Mouse (Mus musculus) kidney, adult 2 months (tissue): Measurements from ENCODE around the gene Hipk2. TPM values are rescaled to one million over a fixed set of nuclear protein-coding genes. Genes with fewer than 3 reads are reported as not detected.

Experiments
- DNase-seq: peaks from one replicate; pipeline ENCODE4 v3.0.0; 2021
- H3K27ac ChIP-seq: fragments of 200-500 bp; 2 replicates; pipeline ENCODE4 v1.5.1; 2012; ENCODE audit warnings: low read depth, low read length, control low read depth, inconsistent platforms; ENCODE audit not compliant: insufficient read depth
- H3K27me3 ChIP-seq: fragments of 200-500 bp; replicated peaks from 2 replicates; pipeline ENCODE4 v1.6.1; 2012; ENCODE audit warnings: mild to moderate bottlenecking, moderate library complexity, low read length, inconsistent platforms; ENCODE audit not compliant: control insufficient read depth, insufficient read depth
- H3K36me3 ChIP-seq: fragments of 200-500 bp; 2 replicates; pipeline ENCODE4 v1.6.1; 2012; ENCODE audit warnings: mild to moderate bottlenecking, moderate library complexity, low read length, inconsistent platforms; ENCODE audit not compliant: control insufficient read depth, insufficient read depth
- H3K4me1 ChIP-seq: fragments of 200-500 bp; 2 replicates; pipeline ENCODE4 v1.6.1; 2011; ENCODE audit warnings: low read length; ENCODE audit not compliant: control insufficient read depth, insufficient read depth
- H3K4me3 ChIP-seq: fragments of 200-500 bp; 2 replicates; pipeline ENCODE4 v1.5.1; 2011; ENCODE audit warnings: mild to moderate bottlenecking, low read depth, low read length, control low read depth; ENCODE audit not compliant: insufficient read depth
- CTCF ChIP-seq: fragments of 200-500 bp; conservative IDR thresholded peaks from 2 replicates; pipeline ENCODE4 v1.5.1; 2011; ENCODE audit warnings: low read depth, mild to moderate bottlenecking, control low read depth, low read length, moderate library complexity, mixed read lengths; ENCODE audit not compliant: insufficient read depth, insufficient read length
- POLR2A ChIP-seq: fragments of 200-500 bp; IDR thresholded peaks from one replicate; pipeline ENCODE4 v1.6.1; 2011; ENCODE audit warnings: low read depth, low read length, control low read depth
- WGBS: fragments of 180-500 bp; shearing (Covaris S2); methylation state at CpG from one replicate; pipeline ENCODE4 v1.1.7; 2018; 5-methylcytosine and 5-hydroxymethylcytosine counted together
- polyA plus RNA-seq: library from polyadenylated mRNA; depleted of rRNA; stranded (reverse); fragments of >200 nt; gene quantifications from 2 replicates; pipeline ENCODE4 v1.2.3, GENCODE M21; 2012

Hipk2 gene
- polyA plus RNA-seq, 1 experiment = 46.4 TPM

DNA sequence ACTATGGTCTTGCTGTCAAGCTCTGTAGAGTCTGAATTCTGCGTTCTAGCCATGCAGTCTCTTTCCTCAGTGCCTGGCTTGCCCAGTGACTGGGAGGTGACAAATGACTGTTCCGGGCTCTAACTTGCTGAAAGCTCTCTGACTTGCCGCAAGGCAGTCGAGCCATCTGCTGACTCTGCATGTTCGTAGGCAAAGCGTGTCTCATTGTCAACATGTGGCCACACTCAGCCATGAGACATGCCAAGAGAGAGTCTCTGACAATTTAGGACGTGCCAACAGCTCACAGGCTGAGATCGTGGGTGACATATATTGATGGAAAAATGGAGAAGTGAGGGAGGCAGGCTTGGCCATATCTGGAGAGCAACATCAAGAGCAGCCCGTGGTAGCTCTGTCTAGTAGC, 36.9 kb upstream of the Hipk2 start:
- no peak overlapping the region for H3K27ac ChIP-seq
- peaks cover 8% of the 10 kb centered on the region for H3K4me1 ChIP-seq
- H3K36me3 ChIP-seq = no peaks in the 10 kb centered on the region
- DNase-seq = no peak
- no peak overlapping the region for H3K4me3 ChIP-seq
- H3K27me3 ChIP-seq = no peaks in the 10 kb centered on the region
- 86% methylated on average over 9 of the region's 9 CpGs for WGBS
- TF ChIP-seq POLR2A = no peak
- no peak for TF ChIP-seq CTCF

DNA sequence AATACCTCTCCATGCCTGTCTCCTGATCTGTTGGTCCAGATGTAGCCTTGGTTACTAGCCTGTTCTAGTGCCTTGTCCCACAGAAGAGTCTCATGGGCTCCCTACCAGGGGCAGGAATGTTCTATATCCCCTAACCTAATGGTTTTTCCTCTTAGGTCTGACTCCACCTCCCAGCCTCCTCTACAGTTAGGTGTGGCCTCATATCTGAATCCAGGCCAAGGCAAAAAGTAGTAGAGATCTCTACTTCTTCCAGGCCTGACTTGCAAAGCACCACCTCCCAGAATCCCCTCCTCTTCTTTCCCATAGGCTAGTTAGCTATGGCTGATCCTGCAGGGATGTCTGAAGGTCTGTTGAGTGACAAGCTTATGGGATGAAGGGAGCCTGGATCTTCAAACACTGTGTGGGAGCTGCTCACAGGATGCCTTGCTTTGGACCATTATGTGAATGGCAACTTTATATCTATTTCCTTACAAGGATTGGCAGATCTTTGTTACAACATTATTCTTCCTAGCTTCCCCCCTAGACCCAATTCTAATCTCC, 36.2 kb upstream of the Hipk2 start:
- H3K27ac ChIP-seq = no peak overlapping the region
- H3K4me3 ChIP-seq = no peak overlapping the region
- no peaks in the 10 kb centered on the region for H3K36me3 ChIP-seq
- DNase-seq = no peak
- H3K27me3 ChIP-seq = no peaks in the 10 kb centered on the region
- H3K4me1 ChIP-seq = peaks cover 2% of the 10 kb centered on the region; the same call in 1 of the 2 replicates
- TF ChIP-seq POLR2A = no peak
- no peak for TF ChIP-seq CTCF

DNA sequence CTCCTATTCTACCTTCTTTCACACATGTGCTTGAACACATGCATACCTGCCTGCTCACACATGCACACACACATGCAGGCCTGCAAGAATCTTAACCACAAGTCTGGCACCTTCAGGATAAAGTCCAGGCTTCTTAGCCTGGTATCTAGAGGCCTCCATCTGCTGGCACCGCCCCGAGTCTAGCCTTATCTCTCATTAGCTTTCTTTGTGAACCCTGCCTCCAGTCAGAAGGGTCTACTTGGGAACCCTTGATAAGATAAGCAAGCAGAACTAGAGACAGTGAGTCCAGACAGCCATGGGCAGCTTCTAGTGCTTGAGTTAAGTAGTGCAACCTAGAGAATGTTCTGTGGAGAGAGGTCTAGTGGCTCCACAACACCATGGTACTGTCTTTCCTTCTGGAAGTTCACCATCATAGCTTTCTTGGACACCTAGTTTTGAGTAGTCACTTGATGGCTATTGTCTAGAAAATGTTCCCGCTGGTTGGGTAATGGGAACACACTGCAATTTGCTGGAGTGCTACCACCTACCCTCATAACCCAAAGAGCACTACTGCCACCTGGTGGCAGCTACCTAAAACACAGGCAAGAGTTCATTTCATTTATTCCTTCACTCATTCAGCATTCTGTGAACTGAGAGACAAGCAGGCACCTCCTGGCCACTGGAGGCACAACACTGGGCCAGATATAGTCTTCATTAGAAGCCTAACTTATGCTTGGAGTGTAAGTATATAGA, 35.0 kb upstream of the Hipk2 start:
- Histone ChIP-seq H3K36me3 (no peaks in the 10 kb centered on the region), H3K27me3 (no peaks in the 10 kb centered on the region), H3K27ac (no peak overlapping the region), H3K4me1 (no peaks in the 10 kb centered on the region), H3K4me3 (no peak overlapping the region)
- 68% methylated on average over 3 of the region's 3 CpGs for WGBS
- DNase-seq = peak; percentile 85
- TF ChIP-seq CTCF = peak; percentile 94
- no peak for TF ChIP-seq POLR2A

DNA sequence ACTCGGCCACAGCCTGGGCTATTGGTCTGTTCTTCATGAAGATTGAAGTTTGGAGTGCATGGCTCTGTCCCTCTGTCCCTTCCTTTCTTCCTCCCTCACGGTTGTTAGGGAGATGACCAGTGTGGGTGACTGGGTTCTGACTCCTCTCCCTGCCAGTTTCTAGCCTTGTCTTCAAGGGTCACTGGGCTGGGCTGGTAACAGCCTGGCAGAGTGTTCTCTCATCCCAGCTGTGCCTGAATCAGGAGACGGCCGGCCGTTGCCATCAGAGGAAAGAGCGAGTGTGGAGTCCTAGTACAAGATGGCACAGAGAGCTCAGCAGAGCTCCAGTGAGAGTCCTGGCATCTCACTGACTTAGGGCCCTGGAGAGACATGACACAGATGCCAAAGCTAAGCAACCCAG, 32.4 kb upstream of the Hipk2 start:
- no peaks in the 10 kb centered on the region for H3K4me1 ChIP-seq
- DNase-seq = peak; percentile 58
- H3K27me3 ChIP-seq = no peaks in the 10 kb centered on the region
- H3K27ac ChIP-seq = no peak overlapping the region
- no peaks in the 10 kb centered on the region for H3K36me3 ChIP-seq
- no peak overlapping the region for H3K4me3 ChIP-seq
- WGBS = 63% methylated on average over 6 of the region's 6 CpGs
- TF ChIP-seq POLR2A = no peak
- no peak for TF ChIP-seq CTCF

DNA sequence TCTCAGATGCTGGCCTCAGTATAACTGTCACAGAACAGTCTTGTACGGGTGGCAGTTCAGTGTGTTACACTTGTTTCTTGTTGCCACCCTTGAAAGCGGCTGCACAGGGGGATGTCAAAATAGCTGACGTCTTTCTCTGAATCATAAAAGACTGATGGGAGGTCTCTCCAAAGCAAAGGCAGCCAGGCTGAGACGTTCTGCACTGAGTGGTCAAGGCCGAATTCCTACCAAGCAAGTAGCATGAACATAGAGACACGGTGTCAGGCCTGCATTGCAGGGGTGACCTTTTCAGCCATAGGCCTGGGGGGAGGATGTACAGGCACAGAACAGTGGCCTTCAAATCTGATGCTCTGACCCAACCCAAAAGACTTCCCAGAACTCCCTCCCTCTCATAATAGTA, 30.0 kb upstream of the Hipk2 start:
- no peak for TF ChIP-seq POLR2A
- no peak for TF ChIP-seq CTCF
- 75% methylated on average over 6 of the region's 6 CpGs for WGBS
- Histone ChIP-seq H3K27me3 (no peaks in the 10 kb centered on the region), H3K27ac (no peak overlapping the region), H3K36me3 (no peaks in the 10 kb centered on the region), H3K4me3 (no peak overlapping the region), H3K4me1 (peaks cover 2% of the 10 kb centered on the region; the same call in 1 of the 2 replicates)
- DNase-seq = no peak

DNA sequence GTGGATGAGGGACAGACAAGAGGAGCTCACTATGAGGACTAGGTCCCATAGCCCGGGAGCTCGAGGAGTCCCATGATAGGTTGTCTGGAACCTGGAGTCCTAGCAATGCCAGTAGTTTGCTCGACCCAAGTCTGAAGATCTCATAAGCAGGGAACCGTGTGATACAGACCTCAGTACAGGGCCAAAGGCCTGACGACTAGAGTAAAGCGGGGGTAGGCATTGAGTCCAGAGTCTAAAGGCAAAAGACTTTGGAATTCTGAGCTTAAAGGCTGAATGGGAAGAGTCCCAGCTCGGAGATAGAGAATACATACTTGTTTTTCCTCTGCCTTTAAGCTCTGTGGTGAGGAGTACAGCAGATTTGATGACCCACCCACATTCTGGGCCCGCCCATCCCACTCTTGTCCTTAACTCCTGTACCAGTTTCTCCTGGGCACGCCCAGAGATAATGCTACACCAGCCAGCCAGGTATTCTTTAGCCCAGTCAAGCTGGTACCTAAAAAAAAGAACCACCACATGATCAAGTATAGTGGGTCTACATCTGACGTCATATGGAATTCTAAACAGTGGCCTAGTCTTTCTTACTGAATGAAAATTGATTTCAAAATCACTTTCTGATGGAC, 27.0 kb upstream of the Hipk2 start:
- TF ChIP-seq CTCF (no peak), POLR2A (no peak)
- peak; percentile 64 for DNase-seq
- H3K27me3 ChIP-seq = no peaks in the 10 kb centered on the region
- H3K4me3 ChIP-seq = no peak overlapping the region
- no peak overlapping the region for H3K27ac ChIP-seq
- H3K36me3 ChIP-seq = no peaks in the 10 kb centered on the region
- WGBS = 76% methylated on average over 10 of the region's 10 CpGs
- peaks cover 2% of the 10 kb centered on the region; the same call in 1 of the 2 replicates for H3K4me1 ChIP-seq

DNA sequence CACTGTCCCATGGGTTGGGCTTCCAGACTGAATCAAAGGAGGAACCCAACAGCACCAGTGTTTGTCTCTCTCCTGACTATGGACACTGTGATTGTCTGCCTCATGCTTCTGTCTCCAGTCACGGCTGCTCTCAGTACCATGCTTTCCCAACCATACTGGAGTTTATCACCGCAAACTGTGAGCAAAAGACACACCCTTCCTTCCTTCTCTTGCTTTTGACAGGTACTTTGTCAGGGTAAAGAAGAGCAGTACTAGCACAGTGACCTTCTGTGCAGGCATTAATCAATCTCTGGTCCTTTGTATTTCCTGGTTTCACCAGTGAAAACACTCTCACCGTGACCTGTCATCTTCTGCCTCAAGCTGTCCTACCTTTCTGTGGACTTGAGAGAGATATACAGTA, 25.7 kb upstream of the Hipk2 start:
- TF ChIP-seq POLR2A (no peak), CTCF (no peak)
- Histone ChIP-seq H3K4me1 (peaks cover 2% of the 10 kb centered on the region; the same call in 1 of the 2 replicates), H3K4me3 (no peak overlapping the region), H3K36me3 (no peaks in the 10 kb centered on the region), H3K27me3 (no peaks in the 10 kb centered on the region), H3K27ac (0 out of 2 replicates have a peak overlapping the region, but pooled peaks have one; percentile 48)
- 73% methylated on average over 3 of the region's 3 CpGs for WGBS
- peak; percentile 54 for DNase-seq
